Mouse (Mus musculus): ENCODE data around the gene Reep1.

The Reep1 gene

GRCm38 (mm10) chr6:71783165-71783564 is 75.8 kb downstream of the Reep1 start:
- DNase-seq (ENCODE audit: low spot score), result no peak

GRCm38 (mm10) chr6:71788348-71788747 is 81.0 kb downstream of the Reep1 start:
- no peak for DNase-seq (ENCODE audit: low spot score)

- DNase-seq (ENCODE audit: low spot score), result no peak
Observed at GRCm38 (mm10) chr6:71791771-71792170, 84.4 kb downstream of the Reep1 start.

- no peak for DNase-seq (ENCODE audit: low spot score)
Observed at GRCm38 (mm10) chr6:71799391-71799790, 92.0 kb downstream of the Reep1 start.

GRCm38 (mm10) chr6:71801011-71801713 is 93.8 kb downstream of the Reep1 start:
- no peak for DNase-seq (ENCODE audit: low spot score)

GRCm38 (mm10) chr6:71801714-71802094 is 94.3 kb downstream of the Reep1 start:
- DNase-seq (ENCODE audit: low spot score), result no peak

GRCm38 (mm10) chr6:71803609-71804008 is 96.2 kb downstream of the Reep1 start:
- no peak for DNase-seq (ENCODE audit: low spot score)

- peak; percentile 91 for DNase-seq (ENCODE audit: low spot score)
Observed at GRCm38 (mm10) chr6:71804061-71804829, 96.9 kb downstream of the Reep1 start.

- no peak for DNase-seq (ENCODE audit: low spot score)
Observed at GRCm38 (mm10) chr6:71806713-71807112, 99.4 kb downstream of the Reep1 start.

GRCm38 (mm10) chr6:71809890-71810289 is 102.5 kb downstream of the Reep1 start:
- no peak for DNase-seq (ENCODE audit: low spot score)

- DNase-seq (ENCODE audit: low spot score), result no peak
Observed at GRCm38 (mm10) chr6:71812820-71813219, 105.5 kb downstream of the Reep1 start.

GRCm38 (mm10) chr6:71819764-71820292 is 112.5 kb downstream of the Reep1 start:
- DNase-seq (ENCODE audit: low spot score), result no peak

GRCm38 (mm10) chr6:71823085-71823484 is 115.7 kb downstream of the Reep1 start:
- no peak for DNase-seq (ENCODE audit: low spot score)

GRCm38 (mm10) chr6:71823488-71823887 is 116.1 kb downstream of the Reep1 start:
- DNase-seq (ENCODE audit: low spot score), result peak; percentile 96

GRCm38 (mm10) chr6:71823961-71824360 is 116.6 kb downstream of the Reep1 start:
- no peak for DNase-seq (ENCODE audit: low spot score)

- no peak for DNase-seq (ENCODE audit: low spot score)
Observed at GRCm38 (mm10) chr6:71826869-71827268, 119.5 kb downstream of the Reep1 start, which contains the start of gene Mrpl35. TSS of gene Mrpl35 (minus strand) at chr6:71826969.

GRCm38 (mm10) chr6:71829768-71830167 is 122.4 kb downstream of the Reep1 start:
- no peak for DNase-seq (ENCODE audit: low spot score)

- peak; percentile 99 for DNase-seq (ENCODE audit: low spot score)
Observed at GRCm38 (mm10) chr6:71830690-71831580, 123.6 kb downstream of the Reep1 start, which contains the start of gene Immt. TSS of gene Immt (plus strand) at chr6:71831331.

GRCm38 (mm10) chr6:71831581-71831960 is 124.2 kb downstream of the Reep1 start:
- DNase-seq (ENCODE audit: low spot score), result peak; percentile 98

GRCm38 (mm10) chr6:71836811-71837210 is 129.4 kb downstream of the Reep1 start:
- DNase-seq (ENCODE audit: low spot score), result no peak

- no peak for DNase-seq (ENCODE audit: low spot score)
Observed at GRCm38 (mm10) chr6:71839815-71840214, 132.5 kb downstream of the Reep1 start.
